Mouse (Mus musculus) midbrain, embryonic 15.5 days (tissue): ENCODE results near the gene Bend3. TPM values are rescaled to one million over a fixed set of nuclear protein-coding genes. Genes with fewer than 3 reads are reported as not detected.
A peak's percentile ranks its signal among the peaks of the same experiment; 100 is the strongest.

ENCODE experiments used
- ATAC-seq: fragments of 200-750 bp; cut with Nextera tagmentation; replicated peaks from 2 replicates; pipeline ENCODE4 v1.8.0; 2017; ENCODE audit warnings: moderate TSS enrichment
- H3K27ac ChIP-seq: fragments of 300-500 bp; sonication (generic); 2 replicates; pipeline ENCODE4 v1.5.1; 2015; ENCODE audit warnings: mild to moderate bottlenecking, inconsistent platforms
- H3K27me3 ChIP-seq: fragments of 300-500 bp; sonication (generic); replicated peaks from 2 replicates; pipeline ENCODE4 v1.6.1; 2015; ENCODE audit warnings: inconsistent platforms
- H3K36me3 ChIP-seq: fragments of 300-500 bp; sonication (generic); replicated peaks from 2 replicates; pipeline ENCODE4 v1.6.1; 2015; ENCODE audit warnings: inconsistent platforms
- H3K4me1 ChIP-seq: fragments of 300-500 bp; sonication (generic); 2 replicates; pipeline ENCODE4 v1.6.1; 2015; ENCODE audit warnings: inconsistent platforms
- H3K4me2 ChIP-seq: fragments of 300-500 bp; sonication (generic); 2 replicates; pipeline ENCODE4 v1.6.1; 2015; ENCODE audit warnings: inconsistent platforms, mild to moderate bottlenecking, moderate library complexity
- H3K4me3 ChIP-seq: fragments of 300-500 bp; sonication (generic); 2 replicates; pipeline ENCODE4 v1.5.1; 2015; ENCODE audit warnings: mild to moderate bottlenecking, inconsistent platforms
- H3K9ac ChIP-seq: fragments of 300-500 bp; sonication (generic); 2 replicates; pipeline ENCODE4 v1.6.1; 2015; ENCODE audit warnings: mild to moderate bottlenecking, inconsistent platforms
- H3K9me3 ChIP-seq: fragments of 300-500 bp; sonication (generic); 2 replicates; pipeline ENCODE4 v1.6.1; 2016; ENCODE audit warnings: inconsistent platforms
- WGBS: fragments of 180-500 bp; shearing (Covaris S2); methylation state at CpG from one replicate; pipeline ENCODE4 v1.1.7; 2015; ENCODE audit warnings: mixed read lengths; 5-methylcytosine and 5-hydroxymethylcytosine counted together
- polyA plus RNA-seq: library from polyadenylated mRNA; unstranded; fragments of >200 nt; fragmentation: Nextera tagmentation; extraction: Ambion mirVana; gene quantifications from 2 replicates; pipeline ENCODE4 v1.2.1, GENCODE M21; 2015

Bend3 gene
- polyA plus RNA-seq, 1 experiment from 2014 or later = 5.5 TPM

DNA sequence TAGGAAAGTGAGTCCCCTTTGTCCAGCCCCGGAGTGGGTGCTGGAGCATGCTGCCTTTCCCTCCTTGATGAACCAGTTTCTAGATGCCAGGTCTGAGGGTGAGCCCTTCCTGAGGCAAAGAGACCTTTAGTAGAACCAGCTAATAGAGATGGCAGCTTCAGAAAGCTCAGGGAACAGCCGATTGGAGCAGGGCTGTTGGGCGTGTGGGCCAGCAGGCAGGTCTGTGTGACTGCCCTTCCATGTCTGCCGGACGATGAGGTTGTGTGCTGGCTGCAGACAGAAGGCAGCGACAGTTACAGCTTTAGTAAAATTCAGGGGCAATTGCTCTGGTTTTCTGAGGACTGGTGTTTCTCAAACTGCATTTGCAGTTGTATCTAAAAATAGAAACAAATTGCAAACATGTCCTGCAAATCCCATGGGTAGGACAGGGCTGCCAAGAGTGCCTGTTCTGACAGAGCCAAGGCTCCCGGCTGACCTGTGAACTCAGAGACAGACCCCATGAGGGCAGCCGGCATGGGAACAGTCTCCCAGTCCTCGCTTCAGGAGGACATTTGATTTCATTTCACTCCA is 4.9 kb downstream of the Bend3 start:
- no peak overlapping the region for H3K4me2 ChIP-seq
- H3K36me3 ChIP-seq = no peaks in the 10 kb centered on the region
- H3K27ac ChIP-seq = peak overlapping the region; percentile 39; the same call in 1 of the 2 replicates
- H3K9ac ChIP-seq = 0 out of 2 replicates have a peak overlapping the region, but pooled peaks have one; percentile 1
- no peak overlapping the region for H3K4me3 ChIP-seq
- peaks cover 27% of the 10 kb centered on the region for H3K4me1 ChIP-seq
- no peaks in the 10 kb centered on the region for H3K9me3 ChIP-seq
- WGBS = 49% methylated on average over 9 of the region's 9 CpGs
- no peaks in the 10 kb centered on the region for H3K27me3 ChIP-seq
- no peak for ATAC-seq

DNA sequence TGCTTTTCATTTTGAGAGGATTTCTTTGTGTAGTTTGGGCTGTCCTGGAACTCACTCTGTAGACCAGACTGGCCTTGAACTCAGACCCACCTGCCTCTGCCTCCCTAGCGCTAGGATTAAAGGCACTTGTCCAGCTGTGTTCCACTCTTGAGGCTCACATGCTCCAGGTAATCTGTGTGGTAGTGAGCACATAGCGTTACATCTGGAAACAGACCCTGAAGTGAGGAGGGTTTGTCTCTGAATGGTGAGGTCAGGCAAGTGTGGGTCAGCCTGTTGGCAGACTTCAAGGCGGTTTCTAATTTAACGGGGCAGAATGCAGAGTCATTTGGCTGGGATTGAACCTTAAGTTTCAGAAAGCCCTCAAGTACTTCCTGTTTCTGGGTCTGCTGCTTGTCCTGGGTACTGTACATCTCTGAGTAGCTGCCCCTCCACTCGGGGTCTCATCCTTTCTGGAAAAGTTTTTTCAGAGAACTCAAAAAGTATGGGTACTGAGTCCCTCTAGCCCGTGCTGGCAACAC is 7.2 kb downstream of the Bend3 start:
- no peak for ATAC-seq
- 90% methylated on average over 6 of the region's 6 CpGs for WGBS
- Histone ChIP-seq H3K4me1 (peaks cover 17% of the 10 kb centered on the region), H3K36me3 (no peaks in the 10 kb centered on the region), H3K4me2 (no peak overlapping the region), H3K27ac (no peak overlapping the region), H3K27me3 (no peaks in the 10 kb centered on the region), H3K9ac (no peak overlapping the region), H3K4me3 (no peak overlapping the region), H3K9me3 (no peaks in the 10 kb centered on the region)

DNA sequence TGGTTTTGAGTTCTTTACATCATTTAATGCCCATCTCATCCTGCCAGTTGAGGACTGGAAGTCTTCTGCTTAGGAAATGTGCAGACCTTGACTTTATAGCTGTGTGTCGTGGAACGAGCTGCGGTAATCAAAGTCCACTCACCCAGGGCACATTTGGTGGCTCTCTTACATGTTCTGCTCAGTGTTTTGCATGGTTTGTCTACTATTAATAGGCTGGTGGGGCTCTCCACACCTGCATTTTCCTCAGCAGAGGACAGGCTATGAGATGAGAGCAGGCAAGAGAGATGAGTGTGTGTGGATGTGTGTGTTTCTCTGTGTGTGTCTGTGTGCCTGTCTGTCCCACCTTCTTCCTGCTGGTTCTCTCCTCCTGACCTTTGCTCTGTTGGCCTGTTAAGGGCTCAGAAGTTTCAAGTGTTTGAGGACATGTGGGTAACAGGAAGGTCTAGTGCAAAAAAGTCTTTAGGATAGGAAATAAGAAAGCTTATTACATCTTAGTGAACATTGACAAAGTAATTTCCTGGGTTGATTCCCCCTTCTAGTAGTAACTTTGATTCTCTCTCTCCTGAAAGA is 8.9 kb downstream of the Bend3 start:
- peaks cover 9% of the 10 kb centered on the region for H3K4me1 ChIP-seq
- no peaks in the 10 kb centered on the region for H3K27me3 ChIP-seq
- no peak overlapping the region for H3K4me2 ChIP-seq
- no peaks in the 10 kb centered on the region for H3K9me3 ChIP-seq
- 89% methylated on average over 3 of the region's 3 CpGs for WGBS
- no peak for ATAC-seq
- H3K4me3 ChIP-seq = no peak overlapping the region
- no peaks in the 10 kb centered on the region for H3K36me3 ChIP-seq
- H3K9ac ChIP-seq = no peak overlapping the region
- H3K27ac ChIP-seq = no peak overlapping the region

DNA sequence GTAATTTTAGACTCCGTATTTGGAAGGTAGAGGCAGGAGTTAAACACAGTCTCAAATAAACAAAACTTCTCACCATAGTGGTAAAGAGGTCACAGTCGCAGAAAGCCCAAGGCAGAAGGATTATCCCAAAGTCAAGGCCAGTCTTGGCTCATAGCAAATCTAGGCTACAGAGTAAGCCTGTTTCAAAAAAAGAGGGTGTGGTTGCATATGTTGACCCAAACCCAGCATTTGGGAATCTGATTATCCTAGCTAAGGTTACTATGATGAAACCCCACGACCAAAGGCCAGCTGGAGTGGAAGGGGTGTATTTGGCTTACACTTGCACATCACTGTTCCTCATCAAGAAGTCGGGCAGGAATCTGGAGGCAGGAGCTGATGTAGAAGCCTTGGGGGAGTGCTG is 9.6 kb downstream of the Bend3 start:
- Histone ChIP-seq H3K4me3 (no peak overlapping the region), H3K9ac (no peak overlapping the region), H3K9me3 (no peaks in the 10 kb centered on the region), H3K36me3 (no peaks in the 10 kb centered on the region), H3K27ac (no peak overlapping the region), H3K27me3 (no peaks in the 10 kb centered on the region), H3K4me2 (no peak overlapping the region), H3K4me1 (peaks cover 5% of the 10 kb centered on the region)
- ATAC-seq = no peak
- WGBS = 89% methylated on average over 4 of the region's 4 CpGs

DNA sequence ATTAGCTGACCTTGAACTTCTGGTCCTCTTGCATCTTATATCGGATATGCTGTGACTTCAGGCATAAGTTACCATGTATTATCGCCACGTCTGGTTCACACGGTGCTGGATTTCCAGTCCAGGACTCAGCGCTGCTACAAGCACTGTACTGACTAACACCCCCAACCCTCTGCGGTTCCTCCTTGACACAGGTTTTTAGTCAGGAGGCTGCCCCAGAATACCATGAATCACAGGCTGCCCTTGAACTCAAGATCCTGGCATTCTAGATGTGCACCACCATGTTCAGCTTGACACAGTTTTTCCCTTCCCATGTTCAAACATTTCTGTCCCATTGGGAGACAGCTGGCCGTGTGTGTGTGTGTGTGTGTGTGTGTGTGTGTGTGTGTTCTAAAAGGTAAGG is 10.5 kb downstream of the Bend3 start:
- ATAC-seq = no peak
- Histone ChIP-seq H3K27ac (no peak overlapping the region), H3K9ac (no peak overlapping the region), H3K4me1 (no peaks in the 10 kb centered on the region), H3K4me2 (no peak overlapping the region), H3K36me3 (no peaks in the 10 kb centered on the region), H3K4me3 (no peak overlapping the region), H3K27me3 (no peaks in the 10 kb centered on the region), H3K9me3 (no peaks in the 10 kb centered on the region)
- 88% methylated on average over 7 of the region's 7 CpGs for WGBS

DNA sequence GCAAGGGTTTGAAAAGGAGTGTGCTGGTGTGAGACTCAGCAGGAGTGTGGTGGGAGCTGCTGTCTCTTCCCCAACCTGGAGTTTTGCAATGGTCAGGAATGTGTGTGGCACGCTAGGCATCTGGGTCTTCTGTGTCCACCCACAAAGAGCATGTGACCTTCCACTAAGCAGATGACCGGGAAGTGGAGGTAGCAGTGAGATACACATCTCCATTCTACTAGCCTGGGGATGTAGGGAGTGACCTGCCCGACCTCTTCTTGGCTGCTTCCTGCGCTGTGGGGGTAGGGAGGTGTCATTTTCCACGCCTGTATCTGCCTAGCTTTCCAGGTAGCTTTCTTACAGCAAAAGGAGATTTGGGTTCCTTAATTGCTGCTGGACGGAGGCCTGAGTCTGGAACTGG is 10.9 kb downstream of the Bend3 start:
- H3K36me3 ChIP-seq = no peaks in the 10 kb centered on the region
- H3K27me3 ChIP-seq = no peaks in the 10 kb centered on the region
- 76% methylated on average over 6 of the region's 6 CpGs for WGBS
- H3K4me2 ChIP-seq = no peak overlapping the region
- H3K9ac ChIP-seq = no peak overlapping the region
- H3K27ac ChIP-seq = no peak overlapping the region
- no peaks in the 10 kb centered on the region for H3K4me1 ChIP-seq
- ATAC-seq = no peak
- H3K9me3 ChIP-seq = no peaks in the 10 kb centered on the region
- no peak overlapping the region for H3K4me3 ChIP-seq

DNA sequence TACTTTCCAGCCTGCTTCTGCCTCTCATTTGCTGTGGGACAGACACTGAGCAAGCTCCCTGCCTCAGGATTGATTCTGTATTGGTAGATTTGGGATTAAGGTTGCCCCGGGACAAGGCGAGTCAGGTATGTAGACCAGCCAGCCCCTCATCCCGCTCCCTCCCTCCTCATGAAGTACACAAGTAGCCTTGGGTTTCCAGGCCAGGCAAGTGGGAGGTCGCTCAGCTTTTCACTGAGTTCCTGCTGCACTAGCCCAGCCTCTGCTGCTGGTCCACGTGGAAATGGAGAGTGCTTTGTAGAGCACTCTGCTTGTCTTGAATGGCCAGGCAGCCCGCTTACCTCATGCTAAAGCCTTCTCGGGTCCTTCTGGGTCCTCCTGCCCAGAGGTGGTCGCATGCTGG is 11.4 kb downstream of the Bend3 start:
- no peak overlapping the region for H3K4me3 ChIP-seq
- H3K4me1 ChIP-seq = no peaks in the 10 kb centered on the region
- ATAC-seq = no peak
- H3K4me2 ChIP-seq = no peak overlapping the region
- H3K9me3 ChIP-seq = no peaks in the 10 kb centered on the region
- no peaks in the 10 kb centered on the region for H3K36me3 ChIP-seq
- WGBS = 80% methylated on average over 8 of the region's 8 CpGs
- no peak overlapping the region for H3K9ac ChIP-seq
- no peak overlapping the region for H3K27ac ChIP-seq
- no peaks in the 10 kb centered on the region for H3K27me3 ChIP-seq

DNA sequence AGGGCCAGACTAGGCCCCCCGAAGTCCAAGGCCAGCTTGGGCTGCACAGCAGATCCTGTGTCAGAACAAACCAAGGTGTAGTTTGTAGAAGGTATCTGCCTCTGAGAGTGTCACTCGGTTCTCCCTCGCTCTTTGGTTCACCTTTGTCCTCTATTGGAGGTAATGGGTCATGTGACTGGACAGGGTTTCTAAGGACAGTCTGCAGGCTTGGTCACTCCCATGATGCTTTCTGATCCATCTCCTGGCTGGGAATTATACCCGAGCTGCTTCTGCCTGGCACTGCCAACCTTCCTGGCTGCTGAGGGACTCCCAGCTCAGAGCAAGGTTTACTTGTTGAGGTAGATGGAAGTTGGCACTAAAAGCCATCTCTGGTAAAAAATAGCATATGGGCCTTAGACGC is 12.2 kb downstream of the Bend3 start:
- no peaks in the 10 kb centered on the region for H3K4me1 ChIP-seq
- no peak overlapping the region for H3K27ac ChIP-seq
- no peaks in the 10 kb centered on the region for H3K9me3 ChIP-seq
- H3K27me3 ChIP-seq = no peaks in the 10 kb centered on the region
- WGBS = 91% methylated on average over 5 of the region's 5 CpGs
- no peak overlapping the region for H3K9ac ChIP-seq
- ATAC-seq = no peak
- H3K36me3 ChIP-seq = 0 out of 2 replicates have a peak, but pooled peaks cover 6% of the 10 kb centered on the region
- no peak overlapping the region for H3K4me3 ChIP-seq
- H3K4me2 ChIP-seq = no peak overlapping the region

DNA sequence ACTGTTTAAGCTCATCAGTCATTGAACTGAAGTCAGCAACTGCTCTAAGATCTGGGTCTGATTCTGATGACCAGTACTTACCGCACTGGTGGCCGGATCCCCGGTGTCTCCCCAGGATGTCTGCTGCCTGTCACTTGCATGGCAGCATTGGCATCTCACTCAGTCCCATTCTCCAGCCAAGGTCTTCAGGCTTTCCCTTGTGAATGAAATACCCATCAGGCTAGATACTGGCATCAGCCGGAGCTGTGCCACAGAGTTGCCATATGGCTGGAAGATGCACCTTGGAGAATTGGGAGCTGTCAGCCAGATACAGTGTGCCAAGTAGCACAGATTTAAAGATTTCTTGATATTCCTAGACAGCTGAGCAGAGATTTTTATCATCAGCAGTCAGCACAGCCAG is 24.0 kb downstream of the Bend3 start:
- Histone ChIP-seq H3K4me3 (no peak overlapping the region), H3K4me2 (no peak overlapping the region), H3K36me3 (peaks cover 15% of the 10 kb centered on the region), H3K9me3 (no peaks in the 10 kb centered on the region), H3K9ac (no peak overlapping the region), H3K27me3 (no peaks in the 10 kb centered on the region), H3K27ac (no peak overlapping the region), H3K4me1 (no peaks in the 10 kb centered on the region)
- ATAC-seq = no peak
- WGBS = 91% methylated on average over 4 of the region's 4 CpGs

DNA sequence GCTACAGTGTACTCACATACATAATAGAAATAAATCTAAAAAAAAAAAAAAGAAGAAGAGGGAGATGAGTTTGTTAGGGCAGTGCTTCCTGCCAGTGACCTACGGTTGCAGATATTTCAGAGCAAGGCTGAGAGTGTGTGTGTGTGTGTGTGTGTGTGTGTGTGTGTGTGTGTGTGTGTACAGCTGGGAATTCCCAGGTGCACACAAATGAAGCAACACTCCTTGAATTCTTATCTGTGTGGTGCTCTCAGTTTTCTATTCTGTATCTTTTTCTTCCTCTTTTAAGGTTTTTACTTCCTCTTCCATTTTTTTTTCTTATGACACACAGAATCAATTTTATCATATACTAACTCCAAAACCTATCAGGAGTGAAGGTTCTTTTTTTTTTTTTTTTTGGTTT is 25.7 kb downstream of the Bend3 start:
- no peak overlapping the region for H3K4me3 ChIP-seq
- no peak overlapping the region for H3K27ac ChIP-seq
- H3K36me3 ChIP-seq = 0 out of 2 replicates have a peak, but pooled peaks cover 7% of the 10 kb centered on the region
- H3K4me1 ChIP-seq = no peaks in the 10 kb centered on the region
- H3K9ac ChIP-seq = no peak overlapping the region
- no peak overlapping the region for H3K4me2 ChIP-seq
- ATAC-seq = no peak
- H3K9me3 ChIP-seq = no peaks in the 10 kb centered on the region
- 85% methylated on average over 1 of the region's 1 CpGs for WGBS
- H3K27me3 ChIP-seq = no peaks in the 10 kb centered on the region

DNA sequence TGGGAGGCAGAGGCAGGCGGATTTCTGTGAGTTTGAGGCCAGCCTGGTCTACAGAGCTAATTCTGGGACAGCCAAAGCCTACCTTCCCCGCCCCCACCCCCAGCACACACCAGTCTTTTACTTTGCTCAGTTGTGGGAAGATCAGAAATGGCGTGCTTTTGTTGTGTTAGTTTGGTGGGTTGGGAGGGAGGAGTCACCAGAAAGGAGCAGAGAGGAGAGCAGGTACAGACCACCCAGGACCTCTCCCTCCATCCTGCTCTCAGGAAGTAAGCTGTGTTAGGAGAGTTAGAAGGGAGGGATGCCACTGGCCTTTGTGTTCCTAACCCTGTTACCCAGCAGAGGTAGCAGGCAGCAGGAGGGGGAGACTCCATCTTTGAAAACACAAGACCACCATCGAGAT is 28.4 kb downstream of the Bend3 start:
- Histone ChIP-seq H3K4me3 (no peak overlapping the region), H3K9ac (no peak overlapping the region), H3K27ac (no peak overlapping the region), H3K36me3 (peaks cover 30% of the 10 kb centered on the region), H3K4me2 (no peak overlapping the region), H3K4me1 (no peaks in the 10 kb centered on the region), H3K27me3 (no peaks in the 10 kb centered on the region), H3K9me3 (no peaks in the 10 kb centered on the region)
- WGBS = 72% methylated on average over 4 of the region's 4 CpGs
- ATAC-seq = no peak

DNA sequence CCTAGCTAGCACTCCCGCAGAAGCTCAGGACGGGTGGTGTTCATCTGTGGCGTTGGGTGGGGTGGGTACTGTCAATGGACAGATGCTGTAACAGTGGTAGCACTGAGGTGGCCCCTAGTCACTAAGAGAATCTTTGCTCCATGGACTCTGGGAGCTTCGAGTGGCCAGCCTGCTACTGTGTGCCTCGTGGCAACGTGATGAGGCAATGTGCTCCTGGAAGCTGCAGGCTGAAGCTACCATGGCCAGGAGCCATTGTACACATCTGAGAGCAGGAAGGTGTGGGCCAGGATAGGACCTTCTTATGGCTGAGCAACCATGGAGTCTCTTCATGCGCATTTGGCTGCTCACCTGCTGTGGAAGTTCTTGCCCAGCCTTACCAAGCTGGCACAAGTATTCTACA is 30.6 kb downstream of the Bend3 start:
- Histone ChIP-seq H3K4me3 (no peak overlapping the region), H3K36me3 (peaks cover 38% of the 10 kb centered on the region), H3K4me1 (no peaks in the 10 kb centered on the region), H3K9ac (no peak overlapping the region), H3K27me3 (no peaks in the 10 kb centered on the region), H3K27ac (no peak overlapping the region), H3K9me3 (no peaks in the 10 kb centered on the region), H3K4me2 (no peak overlapping the region)
- no peak for ATAC-seq
- WGBS = 96% methylated on average over 7 of the region's 7 CpGs

DNA sequence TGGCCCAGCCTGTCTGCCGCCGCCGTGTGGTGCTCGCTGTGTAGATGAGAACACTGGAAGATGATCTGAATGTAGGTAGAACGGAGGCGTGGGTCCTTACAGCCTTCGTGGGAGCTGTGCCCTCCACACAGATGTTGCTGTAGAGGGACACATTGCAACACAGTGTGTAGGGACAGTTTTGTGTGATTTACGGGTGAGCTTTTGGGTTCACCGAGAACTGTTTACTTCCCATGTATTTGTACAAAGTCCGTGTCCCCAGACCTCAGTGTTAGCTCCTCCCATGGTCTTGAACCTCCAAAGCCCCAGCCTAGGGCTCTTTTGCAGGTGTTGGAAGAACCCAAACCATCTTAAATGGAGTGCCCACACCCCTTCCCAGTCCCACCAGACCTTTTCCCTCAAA is 34.3 kb downstream of the Bend3 start:
- peaks cover 31% of the 10 kb centered on the region for H3K36me3 ChIP-seq
- H3K27ac ChIP-seq = no peak overlapping the region
- no peaks in the 10 kb centered on the region for H3K27me3 ChIP-seq
- no peak overlapping the region for H3K4me3 ChIP-seq
- H3K4me2 ChIP-seq = no peak overlapping the region
- 94% methylated on average over 10 of the region's 10 CpGs for WGBS
- H3K9me3 ChIP-seq = no peaks in the 10 kb centered on the region
- H3K4me1 ChIP-seq = no peaks in the 10 kb centered on the region
- H3K9ac ChIP-seq = no peak overlapping the region
- ATAC-seq = no peak
